Mouse (Mus musculus): Measurements from ENCODE around the gene Mbnl3.

The Mbnl3 gene

DNA sequence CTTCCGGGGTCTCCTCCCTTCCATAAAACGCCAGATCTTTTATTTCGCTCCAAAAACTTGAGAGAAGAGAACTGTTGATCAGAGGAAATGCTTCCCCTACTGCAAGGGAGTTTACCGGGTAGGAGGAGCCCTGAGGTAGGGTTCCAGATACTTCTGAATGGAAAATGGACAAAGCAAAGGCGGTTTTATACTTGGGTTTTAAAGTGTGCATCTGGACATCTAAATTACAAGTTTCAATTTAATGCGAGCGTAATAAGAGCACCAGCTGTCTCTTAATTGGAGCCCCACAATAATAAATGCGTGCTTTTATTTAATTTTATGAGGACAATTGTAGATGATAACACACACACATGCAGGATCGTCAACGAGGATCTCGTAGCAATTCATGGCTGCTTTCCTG, at the start of gene Mbnl3:
Mbnl3 (minus strand) TSS at position 101 of the 400 bp plus-strand sequence.
- in situ Hi-C loops (cut with MboI), result no loop called here

DNA sequence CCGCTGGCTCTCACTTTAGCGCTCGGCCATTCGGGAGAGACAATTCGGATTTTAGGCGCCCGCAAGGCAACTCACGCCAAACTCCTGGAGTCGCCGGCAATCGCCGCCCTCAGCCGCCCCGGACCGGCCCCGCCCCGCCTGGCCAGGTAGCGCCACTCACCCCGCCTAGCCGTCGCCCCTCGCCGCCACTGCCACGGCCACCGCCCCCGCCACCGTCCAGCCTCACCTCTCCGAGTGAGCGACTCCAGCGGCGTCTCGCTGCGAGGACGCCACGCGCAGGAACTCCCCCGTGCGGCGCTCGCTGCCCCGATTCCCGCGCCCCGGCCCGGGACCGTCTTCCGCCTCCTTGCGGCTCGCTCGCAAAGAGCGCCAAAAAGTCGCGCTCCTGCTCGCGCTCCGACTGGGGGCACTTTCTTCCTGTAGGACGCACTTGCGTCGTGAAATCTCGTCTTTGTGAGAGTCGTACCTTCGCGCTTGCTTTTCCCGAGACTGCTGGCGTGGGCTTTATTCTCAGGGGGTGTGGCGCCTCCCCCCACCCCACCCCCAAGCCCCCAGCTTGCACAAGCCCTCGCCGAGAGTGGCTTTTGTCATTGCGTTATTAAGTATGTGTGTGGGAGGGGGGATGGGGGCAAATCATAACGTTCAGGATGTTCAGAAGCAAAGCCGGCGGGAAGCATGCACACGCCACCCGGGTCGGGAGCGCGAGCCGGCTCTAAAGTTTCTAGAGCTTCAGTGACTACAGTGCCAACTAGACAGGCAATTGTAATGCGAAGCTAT, 596 bp downstream of the Mbnl3 start:
- in situ Hi-C loops (cut with MboI), result no loop called here

DNA sequence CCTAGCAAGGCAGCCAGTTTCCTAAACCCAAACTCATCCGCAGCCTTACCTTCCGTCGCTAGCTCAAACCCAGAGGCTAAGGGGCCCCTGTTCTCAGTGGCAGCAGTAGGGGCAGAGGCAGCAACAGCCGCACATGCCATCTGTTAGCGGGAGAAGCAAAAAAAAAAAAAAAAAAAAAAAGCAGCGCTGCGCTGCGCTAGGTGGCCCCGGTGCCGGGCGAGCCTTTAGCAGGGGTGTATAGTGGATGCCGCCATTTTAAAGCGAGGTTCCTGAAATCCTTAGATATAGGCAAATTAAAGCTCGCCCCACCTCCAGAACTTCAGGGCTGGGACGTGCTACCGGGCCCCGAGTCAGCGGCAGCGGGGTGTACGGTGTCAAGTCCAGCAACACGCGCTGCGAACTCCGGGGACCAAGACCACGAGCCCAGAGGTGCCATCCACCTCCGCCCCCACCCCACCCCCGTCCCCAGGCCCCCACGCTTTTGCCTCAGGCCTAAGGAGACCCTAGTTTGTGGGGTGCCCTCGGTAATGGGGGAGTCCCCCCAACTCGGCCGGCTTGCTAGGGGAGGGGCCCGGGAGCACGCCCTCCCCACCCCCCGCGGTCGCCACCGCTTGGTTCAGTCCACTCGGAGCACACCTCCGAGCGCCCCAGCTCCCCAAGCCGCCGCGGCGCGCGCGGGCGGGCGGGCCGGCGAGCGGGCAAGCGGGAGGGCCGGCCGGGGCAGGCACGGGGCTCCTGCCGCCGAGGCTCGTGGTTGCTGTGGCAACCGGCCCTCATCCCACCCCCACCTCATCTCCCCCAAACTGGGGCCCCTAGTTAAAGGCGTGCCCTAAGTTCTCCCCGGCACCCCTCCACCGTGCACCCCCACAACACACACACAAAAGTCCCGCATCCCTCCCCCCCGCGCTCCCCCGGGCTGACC, 1.4 kb downstream of the Mbnl3 start:
- in situ Hi-C loops (cut with MboI), result no loop called here

DNA sequence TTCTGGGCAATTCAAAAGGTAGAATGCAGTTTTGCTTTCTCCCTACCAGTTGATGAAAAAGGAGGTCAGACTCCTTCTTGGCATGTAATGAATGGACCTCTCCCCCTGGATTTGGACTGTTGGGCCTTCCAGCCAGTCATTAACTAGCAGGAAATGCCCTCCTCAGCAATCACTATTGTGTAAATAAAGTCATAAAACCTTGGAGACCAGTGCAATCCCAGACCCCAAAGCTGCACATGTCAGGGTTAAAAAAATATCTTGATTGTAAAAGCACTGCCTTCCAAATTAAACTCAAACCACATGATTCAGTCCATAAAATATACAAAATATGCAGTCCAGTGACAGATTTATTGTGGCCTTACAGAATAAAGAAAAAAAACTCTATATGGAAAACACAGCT, 9.3 kb downstream of the Mbnl3 start:
- in situ Hi-C loops (cut with MboI), result no loop called here

DNA sequence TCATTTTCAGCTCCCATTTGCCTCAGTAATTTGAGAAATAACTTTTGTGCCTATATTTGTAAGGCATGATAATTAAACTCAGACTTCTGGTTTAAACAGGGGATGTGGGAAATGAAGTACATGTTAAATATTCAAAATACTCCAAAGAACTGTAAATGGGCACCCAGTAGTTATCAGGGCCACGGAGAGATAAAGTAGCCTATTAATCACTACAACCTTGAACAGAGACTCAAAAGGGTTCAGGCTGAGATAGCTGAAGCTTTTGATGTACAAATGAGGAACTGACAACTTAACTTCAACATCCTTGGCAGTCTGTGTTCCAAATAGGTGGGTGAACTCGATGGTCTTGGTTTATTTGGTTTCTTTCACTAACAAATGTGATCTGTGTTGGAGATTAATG, 34.4 kb downstream of the Mbnl3 start:
- in situ Hi-C loops (cut with MboI), result no loop called here

DNA sequence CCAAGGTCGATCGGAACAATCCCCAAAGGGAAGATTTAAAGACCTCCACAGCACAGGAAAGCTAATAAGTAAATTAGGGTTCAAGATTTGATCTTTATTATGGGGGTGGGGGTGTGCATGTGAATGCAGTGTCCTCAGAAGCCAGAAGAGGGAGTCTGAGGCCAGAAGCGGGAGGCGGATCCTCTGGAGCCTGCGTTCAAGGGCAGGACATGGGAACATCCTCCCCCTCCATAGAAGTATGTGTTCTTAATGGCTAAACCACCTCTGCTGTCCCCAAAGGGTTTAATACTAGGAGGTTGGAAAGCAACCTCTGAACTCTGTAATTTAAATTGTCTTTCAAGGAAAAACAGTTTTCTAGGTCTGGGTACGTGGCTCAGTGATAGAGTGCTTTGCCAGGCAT, 34.9 kb downstream of the Mbnl3 start:
- in situ Hi-C loops (cut with MboI), result no loop called here

DNA sequence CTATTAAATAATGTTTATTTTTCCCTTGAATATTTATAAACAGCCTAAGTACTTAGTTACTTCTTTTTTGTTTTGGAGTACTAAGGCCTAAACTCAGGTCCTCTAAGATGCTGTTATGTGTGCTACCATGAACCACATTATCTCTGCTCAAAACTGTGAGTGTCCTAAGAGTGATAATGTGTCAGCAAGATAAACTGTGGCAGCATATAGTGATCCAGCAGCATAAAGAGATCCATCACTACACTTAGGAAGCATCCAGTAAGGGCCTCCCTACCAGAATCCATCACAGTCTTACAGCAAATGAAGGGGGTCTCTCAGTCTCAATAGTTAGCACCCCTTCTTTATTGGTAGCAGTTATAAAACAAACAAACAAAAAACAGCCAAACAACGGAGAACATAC, 35.9 kb downstream of the Mbnl3 start:
- in situ Hi-C loops (cut with MboI), result no loop called here

DNA sequence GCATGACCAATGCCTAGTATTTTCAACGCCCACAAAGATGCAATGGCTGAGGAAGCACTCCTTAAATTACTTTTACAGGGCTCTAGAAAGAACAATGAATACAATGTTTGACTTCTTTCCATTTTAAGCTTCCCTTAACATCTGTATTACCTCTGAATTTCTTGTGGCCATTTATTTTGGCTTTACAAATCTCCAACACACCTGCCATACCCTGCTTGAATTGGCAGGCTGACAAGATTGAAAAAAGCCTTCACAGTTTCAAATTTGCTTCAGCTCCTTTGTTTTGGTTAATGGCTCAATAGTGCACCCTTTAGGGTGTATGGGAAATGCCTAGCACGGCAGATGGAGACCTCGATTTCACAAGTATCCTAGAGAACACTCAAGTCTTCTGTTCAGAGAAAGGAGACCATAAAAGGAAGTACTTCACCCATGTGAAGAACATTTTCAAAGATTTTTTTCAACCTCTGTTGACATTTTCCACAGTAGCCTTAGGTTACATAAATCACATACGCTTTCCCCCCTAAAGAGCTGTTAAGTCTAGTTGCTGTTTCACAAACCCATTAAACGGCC, 36.8 kb downstream of the Mbnl3 start:
- in situ Hi-C loops (cut with MboI), result no loop called here

DNA sequence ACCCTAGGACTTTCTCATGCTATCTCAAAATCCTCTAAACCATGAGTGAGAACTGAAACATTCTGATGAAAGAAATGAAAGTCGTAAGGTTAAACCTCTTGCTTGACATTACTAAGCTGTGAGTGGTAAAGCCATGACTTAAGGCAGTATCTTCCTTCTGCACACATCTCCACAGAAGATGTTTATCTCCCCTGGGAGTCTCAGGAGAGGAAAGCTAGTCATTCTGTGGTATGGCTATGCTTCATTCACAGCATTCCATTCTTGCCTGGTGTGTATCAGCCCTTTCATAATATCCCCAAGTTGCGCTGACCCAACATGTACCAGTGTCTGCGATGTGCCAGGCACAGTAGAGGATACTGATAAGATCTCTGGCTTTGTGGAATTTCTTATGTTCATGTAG, 38.4 kb downstream of the Mbnl3 start:
- in situ Hi-C loops (cut with MboI), result no loop called here

DNA sequence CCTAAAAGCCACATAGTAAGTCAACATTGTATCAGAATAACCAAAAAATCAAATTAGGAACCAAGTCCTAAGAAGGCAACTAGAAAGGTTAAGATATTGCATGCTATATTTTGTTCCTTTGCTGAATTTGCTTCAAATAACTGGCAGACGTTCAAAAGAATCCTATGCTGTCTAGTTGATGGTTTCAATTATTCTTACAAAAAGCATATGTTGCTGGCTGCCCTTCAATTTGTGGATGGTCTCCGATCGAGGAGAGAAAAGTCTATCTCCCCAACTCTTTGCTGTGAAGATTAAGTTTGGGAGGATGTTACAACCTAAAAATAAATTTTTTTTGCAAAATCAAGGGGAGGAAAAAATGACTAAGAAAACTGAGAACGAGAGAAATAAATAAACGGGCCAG, 41.6 kb downstream of the Mbnl3 start:
- in situ Hi-C loops (cut with MboI), result no loop called here

DNA sequence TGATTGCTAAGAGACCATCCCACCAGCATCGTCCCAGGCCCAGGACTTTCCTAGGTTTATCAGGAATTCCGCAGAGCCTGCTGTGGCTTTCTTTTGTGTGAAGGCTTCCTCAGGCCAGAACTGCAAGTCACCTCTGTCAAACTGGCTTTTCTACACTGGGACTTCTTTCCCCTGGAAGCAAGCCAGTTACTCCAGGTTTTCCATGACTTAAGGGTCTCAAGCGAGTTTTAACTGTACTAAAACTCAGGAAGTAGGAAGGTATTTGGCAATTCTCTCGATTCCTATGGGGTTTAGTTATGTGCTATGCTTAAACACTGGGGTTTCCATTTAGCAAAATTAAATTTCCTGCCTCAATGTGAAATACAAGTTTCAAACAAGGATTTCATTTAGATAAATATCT, 57.9 kb downstream of the Mbnl3 start:
- in situ Hi-C loops (cut with MboI), result no loop called here

DNA sequence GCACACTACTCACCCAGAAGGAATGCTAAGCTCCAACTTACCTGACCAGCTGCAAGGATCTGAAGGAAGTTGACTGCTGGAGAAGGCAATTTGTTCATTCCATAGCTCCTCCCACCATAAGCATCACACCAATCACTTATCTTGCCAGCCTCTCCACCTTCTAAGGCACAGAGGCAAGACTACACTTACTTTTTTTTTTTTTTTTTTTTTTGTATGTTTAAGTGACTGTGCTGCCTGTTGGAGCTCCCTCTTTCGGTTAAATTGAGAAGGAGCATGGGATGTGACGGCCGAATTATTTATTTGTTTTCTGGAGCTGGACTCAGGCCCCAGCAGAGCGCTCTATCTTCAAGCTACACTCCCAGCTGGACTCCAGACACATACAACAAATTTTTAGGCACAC, 60.0 kb downstream of the Mbnl3 start:
- in situ Hi-C loops (cut with MboI), result no loop called here

DNA sequence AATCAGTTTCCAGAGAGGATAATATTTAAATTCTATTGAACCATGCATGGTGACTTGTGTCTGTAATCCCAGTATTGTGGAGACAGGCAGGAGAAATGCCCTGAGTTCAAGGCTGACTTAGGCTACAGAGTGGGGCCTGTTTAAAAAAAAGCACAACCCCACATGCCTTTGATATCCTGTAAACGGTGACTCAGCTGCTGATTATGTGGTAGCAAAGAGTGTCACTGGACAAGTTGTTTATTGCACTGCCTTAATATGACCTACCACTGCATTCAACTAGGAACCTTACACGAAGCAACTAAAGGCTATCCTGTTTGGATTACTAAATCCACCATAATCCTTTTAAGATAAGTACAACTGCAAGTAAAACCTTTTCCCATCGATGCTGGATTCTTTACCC, 66.3 kb downstream of the Mbnl3 start:
- in situ Hi-C loops (cut with MboI), result no loop called here

DNA sequence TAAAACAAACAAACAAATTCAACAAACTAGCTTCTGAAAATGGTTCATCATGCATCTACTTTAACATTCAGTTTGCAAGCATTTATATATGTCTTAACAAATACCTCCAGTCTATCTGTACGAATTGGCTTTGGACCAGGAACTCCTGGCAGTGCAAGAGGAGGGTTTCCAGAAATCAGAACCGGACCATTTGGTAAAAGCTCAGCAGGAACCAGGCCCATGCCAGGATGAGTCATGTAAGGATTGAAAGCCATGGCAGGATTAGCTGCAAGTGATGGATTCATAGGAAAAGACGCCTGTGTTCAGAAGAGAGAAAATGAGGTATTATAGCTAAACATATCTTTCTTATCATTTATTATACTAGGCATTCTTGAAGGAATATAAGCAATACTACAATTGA, 75.0 kb downstream of the Mbnl3 start:
- in situ Hi-C loops (cut with MboI), result no loop called here

DNA sequence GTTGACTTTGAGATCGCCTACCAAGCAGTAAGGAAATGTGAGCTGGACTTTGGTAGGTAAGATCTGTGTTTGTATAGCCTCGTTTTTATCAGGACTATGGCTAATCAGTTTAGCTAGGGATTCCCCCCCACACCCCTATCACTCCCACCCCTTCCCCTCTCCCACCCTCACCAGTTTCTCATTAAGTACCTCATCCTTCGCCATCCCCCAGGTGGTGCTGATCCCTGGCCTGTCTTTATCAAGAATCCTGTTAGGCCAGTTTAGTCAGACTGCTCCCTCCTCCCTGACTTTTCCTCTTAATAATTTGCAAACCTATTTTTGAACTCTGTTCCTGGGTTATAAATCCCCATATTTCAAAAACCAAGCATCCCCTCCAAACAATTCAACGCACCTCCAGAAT, 103.6 kb downstream of the Mbnl3 start:
- in situ Hi-C loops (cut with MboI), result no loop called here

DNA sequence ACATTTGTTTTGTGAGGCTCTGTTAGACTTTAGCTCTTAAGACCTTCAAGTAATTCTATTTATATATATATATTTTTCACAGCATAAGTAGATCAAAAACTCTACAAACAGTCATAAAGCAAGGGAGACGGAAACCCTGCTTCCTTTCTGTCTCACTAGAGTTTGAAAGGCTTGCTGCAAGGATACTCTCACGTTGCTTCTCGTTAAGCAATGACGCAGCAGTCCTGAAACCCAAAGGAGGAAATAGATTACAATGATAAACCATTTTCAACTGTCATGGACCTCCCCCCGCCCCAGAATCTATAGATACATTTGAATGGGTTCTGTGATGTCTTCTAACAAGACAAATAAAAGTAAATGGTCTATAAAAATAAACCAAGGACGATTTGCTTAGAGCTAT, 121.4 kb downstream of the Mbnl3 start:
- in situ Hi-C loops (cut with MboI), result loop anchor here (25.0 kb wide), 1 partner anchor 302 kb away; no protein-coding TSS in a partner anchor

DNA sequence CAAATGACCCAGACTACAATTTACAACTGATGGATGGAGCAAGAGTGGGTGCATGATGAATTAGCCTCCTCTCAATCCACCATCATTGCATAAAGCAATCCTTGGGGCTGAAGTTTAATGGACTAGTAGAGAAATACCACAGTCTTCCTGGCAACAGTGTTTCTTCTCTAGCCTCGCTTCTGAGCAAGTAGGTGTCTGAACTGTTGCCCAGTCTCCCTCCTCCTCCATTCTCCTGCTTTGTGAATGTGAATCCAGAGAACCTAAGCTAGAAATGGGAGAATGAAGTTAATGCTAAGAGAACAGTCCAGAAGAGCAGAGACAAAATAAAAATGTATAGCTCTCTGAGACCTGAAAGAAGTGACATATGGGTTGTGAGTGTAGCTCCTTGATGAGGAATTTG, 122.1 kb downstream of the Mbnl3 start:
- in situ Hi-C loops (cut with MboI), result loop anchor here (25.0 kb wide), 1 partner anchor 303 kb away; no protein-coding TSS in a partner anchor

DNA sequence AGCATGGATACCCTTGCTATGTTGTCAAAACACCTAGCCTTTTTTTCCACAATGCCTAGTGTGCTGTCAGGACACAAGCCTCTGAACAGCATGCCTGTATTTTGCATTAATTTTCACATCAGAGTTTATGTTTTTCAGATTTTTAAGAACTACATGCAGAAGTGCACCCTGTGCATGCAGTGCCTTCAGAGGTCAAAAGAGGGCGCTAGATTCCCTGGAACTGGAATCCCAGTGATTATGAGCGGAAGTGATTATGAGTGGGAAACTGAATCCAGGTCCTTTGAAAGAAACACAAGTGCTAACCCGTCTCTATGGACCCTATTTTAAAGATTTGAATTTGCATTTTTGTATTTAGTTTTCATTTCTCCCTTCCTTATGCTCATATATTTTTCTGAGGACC, 129.6 kb downstream of the Mbnl3 start:
- in situ Hi-C loops (cut with MboI), result loop anchor here (25.0 kb wide), 1 partner anchor 311 kb away; no protein-coding TSS in a partner anchor

Data from mature B cell (primary cell).